Mouse (Mus musculus) ES-Bruce4 (cell line): Measurements from ENCODE around the gene Fam184b. TPM values are rescaled to one million over a fixed set of nuclear protein-coding genes. Genes with fewer than 3 reads are reported as not detected.
"Not testable (repeated sequence)": the region's sequence is repeated elsewhere in the genome, so short reads cannot be mapped to it uniquely, and the experiment has no call there.

Experiments
- H3K27ac ChIP-seq: 2 replicates; pipeline ENCODE4 v1.5.1; 2012; ENCODE audit warnings: low read length, inconsistent platforms; ENCODE audit not compliant: insufficient read depth
- H3K27me3 ChIP-seq: 2 replicates; pipeline ENCODE4 v1.6.1; 2012; ENCODE audit warnings: mild to moderate bottlenecking, low read length, inconsistent platforms; ENCODE audit not compliant: control insufficient read depth, poor library complexity, insufficient read depth, severe bottlenecking
- H3K36me3 ChIP-seq: 2 replicates; pipeline ENCODE4 v1.6.1; 2012; ENCODE audit warnings: inconsistent platforms, mild to moderate bottlenecking, low read length, moderate library complexity; ENCODE audit not compliant: control insufficient read depth, poor library complexity, insufficient read depth, severe bottlenecking
- H3K4me1 ChIP-seq: one replicate; pipeline ENCODE4 v1.8.1; 2011; ENCODE audit warnings: low read length; ENCODE audit not compliant: control insufficient read depth, insufficient read depth
- H3K4me3 ChIP-seq: 2 replicates; pipeline ENCODE4 v1.5.1; 2011; ENCODE audit warnings: low read depth, mild to moderate bottlenecking, low read length
- H3K9ac ChIP-seq: 2 replicates; pipeline ENCODE4 v1.6.1; 2012; ENCODE audit warnings: low read depth, mild to moderate bottlenecking, inconsistent platforms; ENCODE audit not compliant: poor library complexity, severe bottlenecking
- H3K9me3 ChIP-seq: replicated peaks from 2 replicates; pipeline ENCODE4 v1.6.1; 2012; ENCODE audit warnings: mild to moderate bottlenecking, low read length, inconsistent platforms; ENCODE audit not compliant: control insufficient read depth, poor library complexity, insufficient read depth, severe bottlenecking
- CTCF ChIP-seq: IDR thresholded peaks from one replicate; pipeline ENCODE4 v1.8.1; 2011; ENCODE audit warnings: low read depth, low read length
- EP300 ChIP-seq: IDR thresholded peaks from 2 replicates; pipeline ENCODE4 v1.6.1; 2011; ENCODE audit warnings: low read depth, low read length; ENCODE audit not compliant: insufficient read depth
- POLR2A ChIP-seq: IDR thresholded peaks from one replicate; pipeline ENCODE4 v1.8.1; 2011; ENCODE audit warnings: low read length; ENCODE audit not compliant: insufficient read depth
- polyA plus RNA-seq: library from polyadenylated mRNA; stranded (reverse); fragments of >200 nt; gene quantifications from 2 replicates; pipeline ENCODE4 v1.2.4, GENCODE M21; 2011; ENCODE audit warnings: low read depth; ENCODE audit not compliant: missing spikeins, insufficient read depth, insufficient read length

Fam184b gene
- polyA plus RNA-seq, 1 experiment, result not detected

DNA sequence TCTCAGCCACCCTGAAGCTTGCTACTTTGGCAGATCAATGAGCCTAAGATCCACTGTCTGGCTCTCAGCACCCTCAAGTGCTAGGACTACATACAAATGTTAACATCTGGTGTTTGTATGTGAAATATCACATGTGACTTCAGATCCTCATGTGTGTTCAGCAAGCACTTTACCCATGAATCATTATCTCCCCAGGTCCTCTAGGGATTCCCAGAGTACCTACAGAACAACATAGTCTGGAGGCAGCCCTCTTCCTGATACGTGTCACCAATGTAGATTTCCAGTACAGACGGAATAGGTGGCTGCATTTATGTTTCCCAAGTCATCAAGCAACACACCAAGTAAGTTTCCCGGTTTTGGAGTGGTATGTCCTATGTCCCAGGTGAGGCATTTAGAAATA is 29.4 kb upstream of the Fam184b start:
- H3K4me1 ChIP-seq, result no peaks in the 10 kb centered on the region
- H3K4me3 ChIP-seq, result peak overlapping the region; percentile 92
- H3K9ac ChIP-seq, result peak overlapping the region; percentile 92
- H3K9me3 ChIP-seq, result no peaks in the 10 kb centered on the region
- TF ChIP-seq EP300 (no peak), CTCF (no peak), POLR2A (no peak)
- no peaks in the 10 kb centered on the region for H3K27me3 ChIP-seq
- H3K36me3 ChIP-seq, result peaks cover 7% of the 10 kb centered on the region
- no peak overlapping the region for H3K27ac ChIP-seq

GRCm38 (mm10) chr5:45668324-45668723 is 28.9 kb upstream of the Fam184b start:
- no peaks in the 10 kb centered on the region for H3K27me3 ChIP-seq
- H3K4me1 ChIP-seq, result no peaks in the 10 kb centered on the region
- H3K9ac ChIP-seq, result peak overlapping the region; percentile 92; the same call in 1 of the 2 replicates
- peaks cover under 1% of the 10 kb centered on the region; the same call in 1 of the 2 replicates for H3K9me3 ChIP-seq
- H3K4me3 ChIP-seq, result no peak overlapping the region
- no peak overlapping the region for H3K27ac ChIP-seq
- no peak for TF ChIP-seq CTCF
- TF ChIP-seq EP300, result no peak
- TF ChIP-seq POLR2A, result no peak
- peaks cover 7% of the 10 kb centered on the region for H3K36me3 ChIP-seq

- not testable (repeated sequence) for H3K27ac ChIP-seq, H3K27me3 ChIP-seq, H3K4me3 ChIP-seq, H3K4me1 ChIP-seq, H3K36me3 ChIP-seq, H3K9ac ChIP-seq
- H3K9me3 ChIP-seq, result peaks cover 42% of the 10 kb centered on the region
Measured at GRCm38 (mm10) chr5:45658406-45658805, 19.0 kb upstream of the Fam184b start.

DNA sequence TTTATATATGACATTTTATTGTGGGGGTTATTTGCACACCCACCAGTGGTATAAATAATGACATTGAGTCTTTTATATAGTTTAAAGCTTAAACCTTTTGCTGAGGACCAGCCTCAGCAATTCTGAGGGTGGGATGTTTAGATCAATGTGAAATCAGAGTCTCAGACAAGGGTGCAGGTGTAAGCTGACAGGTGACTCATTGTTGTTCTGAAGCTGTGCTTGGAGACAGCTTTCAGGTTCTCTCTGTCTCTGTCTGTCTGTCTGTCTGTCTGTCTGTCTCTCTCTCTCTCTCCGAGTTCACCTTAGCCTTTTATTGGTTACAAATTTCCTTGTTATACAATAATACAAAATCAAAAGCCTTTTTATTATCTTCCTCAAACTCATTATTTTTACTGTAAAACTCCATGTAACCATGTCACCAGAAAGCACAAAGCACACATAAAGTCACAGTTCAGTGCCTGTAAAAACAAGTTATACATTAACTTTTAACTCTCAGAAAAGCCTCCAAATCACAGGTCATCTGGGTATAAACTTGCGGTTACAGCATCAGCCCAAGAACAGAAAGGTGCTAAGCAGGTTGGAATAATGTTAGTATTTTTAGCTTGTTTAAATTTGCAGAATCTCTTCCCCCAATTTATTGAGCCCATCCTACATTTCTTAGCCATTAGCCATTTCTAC is 11.8 kb upstream of the Fam184b start:
- H3K36me3 ChIP-seq, result no peaks in the 10 kb centered on the region
- no peak overlapping the region for H3K27ac ChIP-seq
- H3K27me3 ChIP-seq, result no peaks in the 10 kb centered on the region
- TF ChIP-seq POLR2A, result no peak
- no peak for TF ChIP-seq EP300
- TF ChIP-seq CTCF, result no peak
- no peak overlapping the region for H3K9ac ChIP-seq
- H3K9me3 ChIP-seq, result no peaks in the 10 kb centered on the region
- H3K4me1 ChIP-seq, result no peaks in the 10 kb centered on the region
- H3K4me3 ChIP-seq, result no peak overlapping the region

DNA sequence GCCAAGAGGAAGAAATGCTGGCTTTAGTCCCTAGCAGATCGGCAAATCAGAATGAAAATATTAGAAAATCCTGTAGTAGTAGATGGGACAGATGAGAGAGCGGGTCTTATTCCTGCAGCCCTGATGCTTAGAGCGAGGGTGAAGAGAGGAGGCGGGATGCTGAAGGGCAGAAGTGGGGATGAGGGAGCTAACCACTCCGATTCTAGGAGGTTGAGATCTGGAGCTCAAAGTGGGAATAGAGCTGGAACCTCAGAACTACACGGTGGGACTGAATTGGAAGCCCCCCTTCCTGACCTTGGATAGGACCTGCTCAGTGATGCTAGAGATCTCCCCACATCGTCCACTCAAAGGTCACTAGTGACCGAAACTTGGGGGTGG is 290 bp upstream of the Fam184b start:
- peak overlapping the region; percentile 73 for H3K4me3 ChIP-seq
- no peak overlapping the region for H3K27ac ChIP-seq
- peaks cover 10% of the 10 kb centered on the region for H3K27me3 ChIP-seq
- TF ChIP-seq POLR2A, result no peak
- TF ChIP-seq EP300, result no peak
- TF ChIP-seq CTCF, result no peak
- H3K36me3 ChIP-seq, result no peaks in the 10 kb centered on the region
- no peaks in the 10 kb centered on the region for H3K4me1 ChIP-seq
- no peaks in the 10 kb centered on the region for H3K9me3 ChIP-seq
- peak overlapping the region; percentile 14 for H3K9ac ChIP-seq

DNA sequence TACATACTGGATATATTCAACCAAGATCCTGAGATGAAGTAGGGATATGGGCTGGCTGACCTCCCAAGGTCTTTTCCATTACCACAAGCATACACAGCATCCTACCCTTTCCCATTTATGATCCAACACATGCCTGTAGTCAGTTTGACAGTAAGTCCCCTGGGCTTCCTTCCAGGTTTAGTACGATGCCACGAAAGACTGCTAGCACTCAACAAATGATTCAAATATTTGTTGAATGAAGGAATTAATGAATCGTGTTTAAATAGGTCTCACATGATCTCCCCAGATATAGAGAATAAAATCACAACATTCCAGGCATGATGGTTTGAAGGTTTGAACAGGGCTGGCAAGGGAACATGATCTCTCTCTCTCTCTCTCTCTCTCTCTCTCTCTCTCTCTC is 1.0 kb downstream of the Fam184b start:
- Histone ChIP-seq H3K27me3 (peaks cover 10% of the 10 kb centered on the region), H3K4me1 (no peaks in the 10 kb centered on the region), H3K36me3 (no peaks in the 10 kb centered on the region), H3K27ac (no peak overlapping the region), H3K9me3 (no peaks in the 10 kb centered on the region), H3K9ac (no peak overlapping the region), H3K4me3 (no peak overlapping the region)
- TF ChIP-seq EP300 (no peak), POLR2A (no peak), CTCF (no peak)
